27 mouse cellular contexts compared by ENCODE assay signal in genomic region chr6:6316725-6317124, GRCm38 (mm10).
DNase-seq lines count a peak whose midpoint lies in the region; ATAC-seq and TF ChIP-seq lines count a peak whose summit lies in the region.
"Had no signal": no experiment of that assay in that cellular context is flagged by ENCODE, and none has a peak within 500 bp of the region (broad histone marks: within the 10 kb centered on the region; RNA-seq: fewer than 3 reads in every experiment).

No protein-coding gene starts in this region.

- DNase-seq in forebrain, embryonic 11.5 days (ENCODE audit: low spot score), result no peak
- no peak for DNase-seq in forebrain, postnatal 0 days
- peak; percentile 50 for DNase-seq in forebrain, embryonic 14.5 days (ENCODE audit: low spot score)
- DNase-seq in Muller cell, postnatal 12 days (ENCODE audit: inconsistent ontology term), result peak; percentile 29
- peak; percentile 18 for DNase-seq in retina, embryonic 14.5 days (ENCODE audit: low spot score)
- DNase-seq in lung, postnatal 25 days (ENCODE audit: low spot score), result no peak
- DNase-seq: adrenal gland, postnatal 10 days; adrenal gland, postnatal 36 days; cerebellum, adult 11 months; cerebellum, adult 8-10 months; cerebellum, postnatal 10 days; cerebellum, postnatal 36 days; embryo, embryonic 11 days; gastrocnemius, postnatal 25 days; heart, postnatal 10 days; heart, postnatal 36 days had no signal

- no peak for TF ChIP-seq CTCF in forebrain, postnatal 0 days (IDR thresholded peaks at IDR 0.05; ENCODE audit: low read depth)

- H3K4me1 ChIP-seq in forebrain, embryonic 11.5 days (replicated peaks; ENCODE audit: control insufficient read depth, insufficient read depth, low read length), result no peaks in the 10 kb centered on the region
- H3K4me1 ChIP-seq in forebrain, postnatal 0 days (ENCODE audit: insufficient read depth), result no peaks in the 10 kb centered on the region
- H3K4me1 ChIP-seq in forebrain, embryonic 14.5 days (ENCODE audit: control insufficient read depth, insufficient read depth, low read length), result no peaks in the 10 kb centered on the region
- H3K4me1 ChIP-seq in forebrain, embryonic 16.5 days (replicated peaks; ENCODE audit: control insufficient read depth, insufficient read depth, low read length), result no peaks in the 10 kb centered on the region
- no peaks in the 10 kb centered on the region for H3K4me1 ChIP-seq in hindbrain, embryonic 12.5 days
- H3K4me1 ChIP-seq: embryonic facial prominence, embryonic 13.5 days; hindbrain, embryonic 10.5 days; hindbrain, embryonic 15.5 days had no signal

- H3K4me3 ChIP-seq in forebrain, embryonic 11.5 days (ENCODE audit: low read depth, low read length), result no peak overlapping the region
- H3K4me3 ChIP-seq in forebrain, postnatal 0 days (ENCODE audit: low read depth, low read length), result no peak overlapping the region
- no peak overlapping the region for H3K4me3 ChIP-seq in forebrain, embryonic 14.5 days (ENCODE audit: low read depth, low read length)
- no peak overlapping the region for H3K4me3 ChIP-seq in forebrain, embryonic 16.5 days (replicated peaks; ENCODE audit: low read length)
- no peak overlapping the region for H3K4me3 ChIP-seq in hindbrain, embryonic 12.5 days
- H3K4me3 ChIP-seq: embryonic facial prominence, embryonic 10.5 days; embryonic facial prominence, embryonic 13.5 days; erythroblast, embryonic 14.5 days; heart, embryonic 12.5 days; heart, embryonic 15.5 days; hindbrain, embryonic 10.5 days; hindbrain, embryonic 15.5 days had no signal

- H3K27me3 ChIP-seq in forebrain, embryonic 11.5 days (ENCODE audit: control insufficient read depth, insufficient read depth, low read length), result no peaks in the 10 kb centered on the region
- H3K27me3 ChIP-seq in forebrain, postnatal 0 days (ENCODE audit: insufficient read depth, low read length), result no peaks in the 10 kb centered on the region
- no peaks in the 10 kb centered on the region for H3K27me3 ChIP-seq in forebrain, embryonic 14.5 days (replicated peaks; ENCODE audit: control insufficient read depth, insufficient read depth, low read length)
- H3K27me3 ChIP-seq in forebrain, embryonic 16.5 days (replicated peaks; ENCODE audit: control insufficient read depth, insufficient read depth, low read length), result no peaks in the 10 kb centered on the region
- H3K27me3 ChIP-seq in hindbrain, embryonic 12.5 days, result no peaks in the 10 kb centered on the region
- H3K27me3 ChIP-seq: heart, embryonic 12.5 days; heart, embryonic 15.5 days; hindbrain, embryonic 15.5 days; Patski had no signal

- H3K27ac ChIP-seq in forebrain, embryonic 11.5 days (ENCODE audit: low read depth, low read length), result no peak overlapping the region
- H3K27ac ChIP-seq in forebrain, postnatal 0 days (ENCODE audit: low read depth, low read length), result no peak overlapping the region
- no peak overlapping the region for H3K27ac ChIP-seq in forebrain, embryonic 14.5 days (ENCODE audit: low read depth, low read length)
- no peak overlapping the region for H3K27ac ChIP-seq in forebrain, embryonic 16.5 days (ENCODE audit: low read length)
- H3K27ac ChIP-seq in hindbrain, embryonic 12.5 days, result no peak overlapping the region
- H3K27ac ChIP-seq: embryonic facial prominence, embryonic 10.5 days; embryonic facial prominence, embryonic 13.5 days; heart, embryonic 15.5 days; hindbrain, embryonic 10.5 days; hindbrain, embryonic 15.5 days had no signal

- H3K4me2 ChIP-seq in forebrain, embryonic 11.5 days (ENCODE audit: low read depth, low read length, severe bottlenecking), result no peak overlapping the region
- H3K4me2 ChIP-seq in forebrain, postnatal 0 days (ENCODE audit: low read depth), result no peak overlapping the region
- H3K4me2 ChIP-seq in forebrain, embryonic 14.5 days (ENCODE audit: low read length), result no peak overlapping the region
- no peak overlapping the region for H3K4me2 ChIP-seq in forebrain, embryonic 16.5 days (ENCODE audit: low read length)
- H3K4me2 ChIP-seq in hindbrain, embryonic 12.5 days (replicated peaks), result no peak overlapping the region
- H3K4me2 ChIP-seq: embryonic facial prominence, embryonic 13.5 days; heart, embryonic 12.5 days; heart, embryonic 15.5 days; hindbrain, embryonic 15.5 days had no signal

- no peaks in the 10 kb centered on the region for H3K9me3 ChIP-seq in forebrain, embryonic 11.5 days (ENCODE audit: control insufficient read depth, low read length)
- no peaks in the 10 kb centered on the region for H3K9me3 ChIP-seq in forebrain, postnatal 0 days (ENCODE audit: low read length)
- H3K9me3 ChIP-seq in forebrain, embryonic 14.5 days (replicated peaks; ENCODE audit: control insufficient read depth, low read length), result no peaks in the 10 kb centered on the region
- no peaks in the 10 kb centered on the region for H3K9me3 ChIP-seq in forebrain, embryonic 16.5 days (ENCODE audit: control insufficient read depth, low read length)
- H3K9me3 ChIP-seq in hindbrain, embryonic 12.5 days (replicated peaks), result no peaks in the 10 kb centered on the region
- H3K9me3 ChIP-seq: embryonic facial prominence, embryonic 10.5 days; embryonic facial prominence, embryonic 13.5 days; heart, embryonic 12.5 days; heart, embryonic 15.5 days; hindbrain, embryonic 10.5 days; hindbrain, embryonic 15.5 days had no signal

- H3K36me3 ChIP-seq in forebrain, embryonic 11.5 days (ENCODE audit: control insufficient read depth, insufficient read depth, low read length), result no peaks in the 10 kb centered on the region
- no peaks in the 10 kb centered on the region for H3K36me3 ChIP-seq in forebrain, postnatal 0 days (ENCODE audit: insufficient read depth)
- H3K36me3 ChIP-seq in forebrain, embryonic 14.5 days (ENCODE audit: control insufficient read depth, insufficient read depth, low read length), result no peaks in the 10 kb centered on the region
- no peaks in the 10 kb centered on the region for H3K36me3 ChIP-seq in forebrain, embryonic 16.5 days (ENCODE audit: control insufficient read depth, insufficient read depth)
- no peaks in the 10 kb centered on the region for H3K36me3 ChIP-seq in hindbrain, embryonic 12.5 days
- H3K36me3 ChIP-seq: embryonic facial prominence, embryonic 10.5 days; embryonic facial prominence, embryonic 13.5 days; heart, embryonic 12.5 days; heart, embryonic 15.5 days; hindbrain, embryonic 10.5 days; hindbrain, embryonic 15.5 days had no signal

- no peak overlapping the region for H3K9ac ChIP-seq in forebrain, embryonic 11.5 days (ENCODE audit: low read length)
- H3K9ac ChIP-seq in forebrain, postnatal 0 days, result no peak overlapping the region
- H3K9ac ChIP-seq in forebrain, embryonic 14.5 days (ENCODE audit: low read length), result no peak overlapping the region
- no peak overlapping the region for H3K9ac ChIP-seq in forebrain, embryonic 16.5 days (replicated peaks; ENCODE audit: low read depth, low read length)
- H3K9ac ChIP-seq in hindbrain, embryonic 12.5 days, result no peak overlapping the region
- H3K9ac ChIP-seq: embryonic facial prominence, embryonic 13.5 days; heart, embryonic 12.5 days; heart, embryonic 15.5 days; hindbrain, embryonic 15.5 days had no signal

- 64% methylated on average over 4 of the region's 4 CpGs for WGBS in forebrain, embryonic 11.5 days
- WGBS in forebrain, postnatal 0 days, result 35% methylated on average over 4 of the region's 4 CpGs
- 20% methylated on average over 4 of the region's 4 CpGs for WGBS in forebrain, embryonic 14.5 days
- WGBS in forebrain, embryonic 16.5 days, result 31% methylated on average over 4 of the region's 4 CpGs
- WGBS in hindbrain, embryonic 12.5 days, result 74% methylated on average over 4 of the region's 4 CpGs

- ATAC-seq in forebrain, embryonic 11.5 days (replicated peaks; ENCODE audit: low FRiP score), result peak; percentile 79; the same call in 1 of the 2 replicates
- ATAC-seq in forebrain, postnatal 0 days, result no peak
- ATAC-seq in forebrain, embryonic 14.5 days, result no peak
- ATAC-seq in forebrain, embryonic 16.5 days, result no peak
- ATAC-seq in hindbrain, embryonic 12.5 days (ENCODE audit: low FRiP score), result no peak
- ATAC-seq: intestine, postnatal 0 days; Patski had no signal

Comparison
In these comparisons a context has a peak if more than half of its experiments do, and no peak if none do; other contexts are left out.
1. DNase-seq: peak in forebrain, embryonic 14.5 days (single experiment), Muller cell, postnatal 12 days (single experiment) and retina, embryonic 14.5 days (single experiment); none in forebrain, embryonic 11.5 days (single experiment), forebrain, postnatal 0 days (single experiment) and lung, postnatal 25 days (single experiment).